Mouse (Mus musculus) gastrocnemius, adult 2 months (tissue): Measurements from ENCODE around the gene Cyb5d2. TPM values are rescaled to one million over a fixed set of nuclear protein-coding genes. Genes with fewer than 3 reads are reported as not detected.
"Not testable (repeated sequence)": the region's sequence is repeated elsewhere in the genome, so short reads cannot be mapped to it uniquely, and the experiment has no call there.

Experiments
- DNase-seq: peaks from one replicate; pipeline ENCODE4 v3.0.0; 2022
- H3K27ac ChIP-seq: fragments of 200-600 bp; 2 replicates; pipeline ENCODE4 v1.8.1; 2022; ENCODE audit warnings: mild to moderate bottlenecking
- H3K4me3 ChIP-seq: fragments of 200-600 bp; 2 replicates; pipeline ENCODE4 v1.8.1; 2022; ENCODE audit warnings: mild to moderate bottlenecking, moderate library complexity
- CTCF ChIP-seq: fragments of 200-600 bp; IDR thresholded peaks from 2 replicates; pipeline ENCODE4 v1.8.1; 2022; ENCODE audit warnings: antibody characterized with exemption, mild to moderate bottlenecking, moderate library complexity
- intact Hi-C: fragments of 180-260 bp; cut with DNase I; formaldehyde crosslinking; loops from one replicate; pipeline ENCODE4 v1.15.1; 2025
- total RNA-seq, 2 experiments: library from RNA; stranded (reverse); gene quantifications; 2 replicates each; pipeline ENCODE4 v1.2.3; 2021

Gene Cyb5d2
- total RNA-seq, 2 experiments from 2014 or later, result 18.5 to 22.3 TPM

DNA sequence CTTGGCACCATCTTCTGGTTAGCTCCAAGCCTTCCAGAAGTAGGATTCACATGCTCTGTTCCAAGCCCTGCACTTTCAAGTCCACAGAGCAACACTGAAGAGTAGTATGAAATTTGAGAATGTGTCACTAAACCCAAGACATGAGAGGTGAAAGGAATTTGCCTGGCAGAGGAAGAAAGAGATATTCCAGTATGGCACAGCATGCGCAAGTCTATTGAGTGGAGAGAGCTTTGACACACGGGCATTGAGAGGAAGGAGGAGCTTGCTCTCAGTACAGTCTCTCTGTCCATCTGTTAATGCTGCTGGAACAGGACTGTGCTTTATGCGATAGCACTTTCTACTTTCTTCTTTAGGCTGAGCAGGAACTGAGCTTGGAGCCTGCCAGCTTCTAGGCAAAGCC is 7.1 kb upstream of the Cyb5d2 start:
- no peak for TF ChIP-seq CTCF
- no peak for DNase-seq
- Histone ChIP-seq H3K27ac (peak overlapping the region; percentile 46), H3K4me3 (0 out of 2 replicates have a peak overlapping the region, but pooled peaks have one; percentile 3)
- intact Hi-C loops, result no loop called here

DNA sequence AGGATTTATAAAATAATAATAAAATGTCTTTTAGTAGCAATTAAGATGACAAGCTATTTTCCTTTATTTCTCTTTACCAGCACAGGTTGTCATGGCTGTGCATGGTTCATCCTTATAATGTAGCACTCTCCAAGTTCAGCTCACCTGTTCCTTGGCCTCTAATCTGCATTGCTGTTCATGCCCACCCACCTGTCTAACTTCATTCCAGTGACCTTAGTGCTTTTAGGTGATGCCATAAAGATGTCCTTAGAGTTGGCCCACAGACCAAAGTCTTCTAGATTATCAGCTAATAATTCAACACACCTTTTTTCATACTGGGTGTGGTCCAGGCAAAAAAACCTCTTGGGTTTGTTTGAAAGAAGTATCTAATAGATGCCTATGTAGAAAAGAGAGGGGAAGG is 5.2 kb upstream of the Cyb5d2 start:
- intact Hi-C loops, result no loop called here
- DNase-seq, result no peak
- TF ChIP-seq CTCF, result no peak

GRCm38 (mm10) chr11:72798112-72798511 is 2.2 kb upstream of the Cyb5d2 start:
- no peak overlapping the region for H3K4me3 ChIP-seq
- no peak overlapping the region for H3K27ac ChIP-seq
- no peak for TF ChIP-seq CTCF
- intact Hi-C loops, result no loop called here
- no peak for DNase-seq

More for the DNA sequence above, 5.2 kb upstream of the Cyb5d2 start:
- Histone ChIP-seq H3K27ac (no peak overlapping the region), H3K4me3 (no peak overlapping the region)

DNA sequence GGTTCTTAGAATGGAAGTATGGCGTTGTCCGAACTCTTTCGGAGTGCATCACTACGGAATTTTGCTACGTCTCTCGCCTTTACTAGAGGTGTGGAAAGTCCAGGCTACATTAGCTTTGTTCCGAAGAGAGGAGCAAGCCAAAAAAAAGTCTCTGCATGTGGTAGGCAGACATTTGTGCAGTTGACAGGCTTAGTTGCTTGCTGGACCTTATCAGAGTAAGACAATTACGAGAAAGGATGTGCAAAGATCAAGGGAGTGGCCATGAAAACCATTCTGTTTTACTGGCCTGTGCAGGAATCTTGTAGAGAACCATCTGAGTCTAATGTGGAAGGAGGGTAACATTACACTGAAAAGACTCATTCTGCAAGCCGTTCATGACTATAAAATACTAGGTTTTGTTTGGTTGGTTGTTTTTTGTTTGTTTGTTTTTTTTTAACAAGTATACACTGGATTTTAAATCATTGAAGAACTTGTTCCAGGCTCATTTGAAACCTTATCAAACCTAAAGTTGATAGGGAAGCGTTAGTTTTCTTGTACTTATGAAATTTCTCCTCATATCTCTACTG is 914 bp upstream of the Cyb5d2 start:
- intact Hi-C loops, result no loop called here
- Histone ChIP-seq H3K27ac (peak overlapping the region; percentile 95), H3K4me3 (peak overlapping the region; percentile 77)
- no peak for TF ChIP-seq CTCF
- DNase-seq, result no peak

GRCm38 (mm10) chr11:72796296-72796687 is 350 bp upstream of the Cyb5d2 start:
- DNase-seq, result no peak
- intact Hi-C loops, result no loop called here
- TF ChIP-seq CTCF, result no peak
- H3K4me3 ChIP-seq, result peak overlapping the region; percentile 77
- peak overlapping the region; percentile 95 for H3K27ac ChIP-seq

GRCm38 (mm10) chr11:72795149-72795454 is 840 bp downstream of the Cyb5d2 start:
- TF ChIP-seq CTCF, result no peak
- DNase-seq, result no peak
- intact Hi-C loops, result no loop called here
- H3K27ac ChIP-seq, result peak overlapping the region; percentile 95
- H3K4me3 ChIP-seq, result peak overlapping the region; percentile 77

GRCm38 (mm10) chr11:72792033-72792432 is 3.9 kb downstream of the Cyb5d2 start:
- Histone ChIP-seq H3K4me3 (no peak overlapping the region), H3K27ac (no peak overlapping the region)
- intact Hi-C loops, result no loop called here
- no peak for DNase-seq
- TF ChIP-seq CTCF, result no peak

- intact Hi-C loops, result no loop called here
- no peak for TF ChIP-seq CTCF
- DNase-seq, result no peak
- Histone ChIP-seq H3K27ac (no peak overlapping the region), H3K4me3 (no peak overlapping the region)
These were observed 13.4 kb downstream of the Cyb5d2 start for GRCm38 (mm10) chr11:72782503-72782902.

DNA sequence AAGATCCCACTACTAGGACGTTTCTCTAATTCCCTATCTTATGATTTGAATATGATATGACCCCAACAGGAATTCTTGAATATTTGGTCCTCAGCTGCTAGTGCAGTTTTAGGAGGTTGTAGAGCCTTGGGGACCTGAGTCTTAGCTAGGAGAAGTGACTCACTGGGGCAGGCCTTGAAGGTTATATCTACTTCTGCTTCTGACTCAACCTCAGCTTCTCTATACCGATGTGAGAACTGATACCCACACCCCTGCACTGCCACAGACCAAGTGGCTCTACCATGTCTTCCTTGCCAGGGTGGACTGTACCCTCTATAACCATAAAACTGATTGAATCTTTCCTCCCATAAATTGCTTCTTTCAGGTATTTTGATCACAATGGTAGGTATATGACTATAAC is 13.8 kb downstream of the Cyb5d2 start:
- no peak for DNase-seq
- no peak for TF ChIP-seq CTCF
- Histone ChIP-seq H3K4me3 (no peak overlapping the region), H3K27ac (no peak overlapping the region)
- intact Hi-C loops, result no loop called here

GRCm38 (mm10) chr11:72778957-72779356 is 17.0 kb downstream of the Cyb5d2 start:
- no peak overlapping the region for H3K4me3 ChIP-seq
- no peak for DNase-seq
- intact Hi-C loops, result no loop called here
- H3K27ac ChIP-seq, result no peak overlapping the region
- no peak for TF ChIP-seq CTCF

DNA sequence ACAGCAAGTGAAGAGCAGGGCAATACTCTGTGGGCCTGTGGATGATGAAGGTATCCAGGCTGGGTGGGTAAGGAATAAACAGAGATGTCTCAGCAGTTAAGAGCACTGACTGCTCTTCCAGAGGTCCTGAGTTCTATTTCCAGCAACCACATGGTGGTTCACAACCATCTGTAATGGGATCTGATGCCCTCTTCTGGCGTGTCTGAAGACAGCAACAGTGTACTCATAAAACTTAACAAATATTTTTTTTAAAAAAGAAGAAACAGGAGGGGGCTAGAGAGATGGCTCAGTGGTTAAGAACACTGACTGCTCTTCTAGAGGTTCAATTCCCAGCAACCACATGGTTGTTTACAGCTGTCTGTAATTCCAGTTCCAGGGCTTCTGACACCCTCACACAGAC is 23.3 kb downstream of the Cyb5d2 start:
- intact Hi-C loops, H3K4me3 ChIP-seq, DNase-seq, H3K27ac ChIP-seq: not testable (repeated sequence)
- TF ChIP-seq CTCF, result peak; percentile 33; the same call in 1 of the 2 replicates

DNA sequence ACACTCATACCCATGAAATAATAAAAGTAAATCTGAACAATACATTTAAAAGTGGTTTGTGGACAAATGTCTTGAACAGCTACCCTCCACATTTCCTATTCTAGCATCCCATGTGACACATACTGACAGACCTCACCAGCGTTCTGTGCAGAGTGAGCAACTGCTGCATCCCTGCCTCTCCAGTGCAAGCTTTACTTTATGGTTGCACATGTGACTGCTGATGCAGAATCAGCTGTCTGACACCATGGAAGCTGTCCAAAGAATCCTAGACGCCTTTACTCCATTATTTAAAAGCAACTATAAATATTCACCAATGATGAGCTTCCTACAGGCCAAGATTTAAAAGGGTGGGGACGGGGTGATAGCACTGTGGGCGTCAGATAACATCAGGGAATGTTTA is 24.5 kb downstream of the Cyb5d2 start:
- intact Hi-C loops, result no loop called here
- no peak for DNase-seq
- Histone ChIP-seq H3K4me3 (no peak overlapping the region), H3K27ac (no peak overlapping the region)
- no peak for TF ChIP-seq CTCF

GRCm38 (mm10) chr11:72770816-72771215 is 25.1 kb downstream of the Cyb5d2 start:
- TF ChIP-seq CTCF, result no peak
- H3K4me3 ChIP-seq, result no peak overlapping the region
- DNase-seq, result no peak
- H3K27ac ChIP-seq, result no peak overlapping the region
- intact Hi-C loops, result no loop called here

DNA sequence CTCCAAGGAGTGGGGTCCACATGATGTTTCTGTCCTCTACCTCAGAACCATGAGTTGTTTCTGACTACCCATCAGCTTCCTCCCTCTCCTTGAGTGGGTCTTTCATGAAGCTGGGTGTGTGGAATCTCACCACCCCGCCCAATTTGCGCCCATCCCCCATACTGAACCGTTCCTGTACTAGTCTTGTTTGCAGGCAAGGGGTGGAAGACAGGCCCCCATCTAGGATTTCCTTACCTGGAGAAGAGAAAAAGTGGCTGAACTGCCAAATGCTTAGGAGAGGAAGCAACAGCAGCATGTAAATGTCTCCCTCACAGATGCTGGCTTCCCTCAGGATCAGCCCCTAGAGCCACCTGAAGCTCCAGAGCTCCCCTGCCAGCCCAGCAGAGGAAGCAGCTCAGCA is 25.6 kb downstream of the Cyb5d2 start:
- intact Hi-C loops, result no loop called here
- Histone ChIP-seq H3K4me3 (no peak overlapping the region), H3K27ac (no peak overlapping the region)
- no peak for DNase-seq
- no peak for TF ChIP-seq CTCF

DNA sequence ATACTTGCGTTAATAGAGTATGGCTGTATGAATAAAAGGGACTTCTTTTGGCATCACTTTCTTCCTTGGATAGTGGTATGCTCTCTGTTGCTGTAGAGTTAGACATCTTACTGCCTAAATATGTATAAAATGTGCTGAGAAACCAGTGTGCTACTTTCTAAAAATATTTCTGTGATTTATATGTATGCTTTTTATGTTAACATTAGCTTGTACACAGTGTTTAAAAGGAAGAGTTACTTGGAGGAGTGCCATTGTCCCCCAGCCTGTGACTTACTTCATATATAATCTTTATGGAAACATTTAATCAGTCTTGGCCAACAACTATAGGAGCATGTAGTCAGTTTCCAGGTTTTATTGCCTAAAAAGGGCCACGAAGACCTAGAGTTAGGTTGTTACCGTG is 26.9 kb downstream of the Cyb5d2 start:
- no peak for TF ChIP-seq CTCF
- no peak overlapping the region for H3K27ac ChIP-seq
- no peak overlapping the region for H3K4me3 ChIP-seq
- intact Hi-C loops, result no loop called here
- no peak for DNase-seq
